Mouse (Mus musculus): ENCODE data around the gene Grik5. TPM values are rescaled to one million over a fixed set of nuclear protein-coding genes. Genes with fewer than 3 reads are reported as not detected.

Grik5 gene
- 0.69 and 0.76 TPM in 2 replicates for polyA plus RNA-seq (2015; fragmentation: Nextera tagmentation; extraction: Ambion mirVana)

DNA sequence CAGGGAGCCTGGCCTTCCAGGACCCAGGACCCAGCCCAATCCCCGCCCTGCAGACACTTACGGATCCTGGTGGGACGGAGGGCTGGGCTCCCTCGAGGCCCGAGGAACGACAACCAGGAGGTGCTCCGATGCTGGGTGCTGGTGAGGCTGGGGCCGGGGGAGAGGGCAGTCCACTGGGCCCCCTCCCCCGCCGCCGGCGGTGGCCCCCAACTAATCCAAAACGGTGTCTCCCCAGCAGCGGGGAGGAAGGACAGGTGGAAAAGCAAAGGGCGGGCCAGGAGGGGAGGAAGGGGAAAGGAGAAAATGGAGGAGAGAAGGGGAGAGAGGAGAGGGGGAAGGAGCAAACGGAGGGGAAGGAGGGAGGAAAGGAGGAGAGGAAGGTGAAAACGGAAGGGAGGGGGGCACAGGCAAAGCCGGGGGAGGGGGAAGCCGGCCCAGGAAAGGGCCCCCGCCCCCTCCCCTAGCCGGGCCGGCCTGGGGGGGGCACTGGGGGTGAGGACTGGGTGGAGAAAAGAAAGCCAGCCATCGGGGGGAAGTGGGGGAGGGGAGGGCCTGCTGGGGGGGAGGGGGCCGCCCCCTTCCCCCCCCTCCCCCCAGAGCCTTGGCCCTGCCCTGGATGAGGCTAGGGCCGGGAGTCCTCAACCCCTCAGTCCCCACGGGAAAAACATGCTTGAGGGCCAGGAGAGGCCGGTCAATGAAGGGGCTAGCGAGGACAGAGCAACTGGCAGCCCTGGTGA, at the start of gene Grik5, which contains the start of gene Zfp574:
Gene Grik5 (minus strand): TSS at position 368 of the 737 bp plus-strand sequence.
Gene Zfp574 (plus strand): TSS at position 589 of the 737 bp plus-strand sequence.
- Histone ChIP-seq H3K4me1 (ENCODE audit: insufficient read depth) (peaks cover 36% of the 10 kb centered on the region), H3K4me2 (ENCODE audit: low read depth, low read length) (peak within 1 kb of the TSS; percentile 78), H3K27me3 (ENCODE audit: insufficient read depth, low read length) (no peaks in the 10 kb centered on the region), H3K36me3 (replicated peaks; ENCODE audit: insufficient read depth, low read length) (no peaks in the 10 kb centered on the region), H3K4me3 (ENCODE audit: low read depth, low read length) (peak within 1 kb of the TSS; percentile 47), H3K9ac (replicated peaks) (peak within 1 kb of the TSS; percentile 65), H3K9me3 (ENCODE audit: low read length) (no peaks in the 10 kb centered on the region), H3K27ac (ENCODE audit: low read depth) (no peak within 1 kb of the TSS)
- TF ChIP-seq EP300 (IDR thresholded peaks at IDR 0.05; ENCODE audit: low read depth) = no peak
- ATAC-seq (no peak), DNase-seq (no peak)
- WGBS (ENCODE audit: insufficient replicate concordance) = 4% methylated on average over 21 of the region's 28 CpGs

GRCm38 (mm10) chr7:25121240-25121786, 49.2 kb upstream of the Grik5 start:
- ATAC-seq = no peak
- H3K27ac ChIP-seq (ENCODE audit: low read depth) = no peak overlapping the region
- DNase-seq = no peak
- H3K4me2 ChIP-seq (ENCODE audit: low read depth, low read length) = no peak overlapping the region
- TF ChIP-seq CTCF (IDR thresholded peaks at IDR 0.05; ENCODE audit: low read depth) (no peak), EP300 (IDR thresholded peaks at IDR 0.05; ENCODE audit: low read depth) (no peak)
- no peaks in the 10 kb centered on the region for H3K27me3 ChIP-seq (ENCODE audit: insufficient read depth, low read length)
- no peaks in the 10 kb centered on the region for H3K36me3 ChIP-seq (replicated peaks; ENCODE audit: insufficient read depth, low read length)
- no peaks in the 10 kb centered on the region; the same call in 1 of the 2 replicates for H3K4me1 ChIP-seq (ENCODE audit: insufficient read depth)
- no peaks in the 10 kb centered on the region for H3K9me3 ChIP-seq (ENCODE audit: low read length)
- WGBS (ENCODE audit: insufficient replicate concordance) = 70% methylated on average over 13 of the region's 13 CpGs
- no peak overlapping the region for H3K4me3 ChIP-seq (ENCODE audit: low read depth, low read length)
- H3K9ac ChIP-seq (replicated peaks) = no peak overlapping the region

DNA sequence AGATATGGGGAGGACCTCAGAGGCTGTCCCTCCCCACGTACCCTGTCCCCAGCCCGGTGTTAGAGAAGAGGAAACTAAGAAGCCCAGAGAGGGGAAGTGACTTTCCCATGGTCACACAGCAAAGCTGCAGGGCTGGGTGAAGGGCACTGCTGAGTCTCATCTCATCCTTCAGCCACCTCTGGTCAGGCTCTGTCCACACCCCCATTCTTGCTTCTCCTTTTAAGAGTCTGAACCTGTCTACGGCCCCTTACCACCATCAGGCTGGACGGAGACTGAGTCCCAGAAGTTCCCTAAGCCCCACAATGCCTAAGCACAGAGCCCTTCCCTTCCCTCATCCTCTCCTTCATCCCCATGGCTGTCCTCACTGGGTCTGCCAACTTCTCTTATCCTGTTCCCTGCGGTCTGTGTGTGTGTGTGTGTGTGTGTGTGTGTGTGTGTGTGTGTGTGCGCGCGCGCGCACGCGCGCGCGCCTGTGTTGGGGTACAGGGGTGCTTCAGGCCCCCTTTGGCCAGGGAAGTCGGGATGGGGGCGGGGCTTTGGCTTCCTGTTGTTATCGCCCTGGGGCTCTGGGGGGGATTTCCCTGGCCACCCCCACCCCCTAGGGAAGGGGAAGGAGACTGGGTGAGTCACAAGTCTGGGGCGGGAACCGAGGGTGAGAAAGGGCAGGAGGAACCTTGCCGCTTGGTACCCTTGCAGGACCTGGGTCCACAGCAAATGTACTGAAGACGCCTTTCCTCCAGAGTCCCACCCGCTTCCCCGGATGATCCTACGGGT, 48.1 kb upstream of the Grik5 start:
- peak overlapping the region; percentile 26 for H3K4me2 ChIP-seq (ENCODE audit: low read depth, low read length)
- no peak overlapping the region for H3K4me3 ChIP-seq (ENCODE audit: low read depth, low read length)
- H3K27me3 ChIP-seq (ENCODE audit: insufficient read depth, low read length) = no peaks in the 10 kb centered on the region
- ATAC-seq = peak; percentile 68
- H3K4me1 ChIP-seq (ENCODE audit: insufficient read depth) = no peaks in the 10 kb centered on the region; the same call in 1 of the 2 replicates
- H3K9me3 ChIP-seq (ENCODE audit: low read length) = no peaks in the 10 kb centered on the region
- no peak for TF ChIP-seq CTCF (IDR thresholded peaks at IDR 0.05; ENCODE audit: low read depth)
- TF ChIP-seq EP300 (IDR thresholded peaks at IDR 0.05; ENCODE audit: low read depth) = no peak
- WGBS (ENCODE audit: insufficient replicate concordance) = 31% methylated on average over 24 of the region's 25 CpGs
- H3K9ac ChIP-seq (replicated peaks) = no peak overlapping the region
- peak; percentile 67 for DNase-seq
- H3K27ac ChIP-seq (ENCODE audit: low read depth) = no peak overlapping the region
- H3K36me3 ChIP-seq (replicated peaks; ENCODE audit: insufficient read depth, low read length) = no peaks in the 10 kb centered on the region

- H3K4me3 ChIP-seq (ENCODE audit: low read depth, low read length) = no peak overlapping the region
- TF ChIP-seq CTCF (IDR thresholded peaks at IDR 0.05; ENCODE audit: low read depth) (no peak), EP300 (IDR thresholded peaks at IDR 0.05; ENCODE audit: low read depth) (no peak)
- WGBS (ENCODE audit: insufficient replicate concordance) = 74% methylated on average over 16 of the region's 16 CpGs
Measured at GRCm38 (mm10) chr7:25112956-25113603, 40.9 kb upstream of the Grik5 start.

GRCm38 (mm10) chr7:25112178-25112955, 40.2 kb upstream of the Grik5 start:
- H3K36me3 ChIP-seq (replicated peaks; ENCODE audit: insufficient read depth, low read length) = no peaks in the 10 kb centered on the region
- H3K27ac ChIP-seq (ENCODE audit: low read depth) = no peak overlapping the region
- H3K4me1 ChIP-seq (ENCODE audit: insufficient read depth) = no peaks in the 10 kb centered on the region
- H3K9ac ChIP-seq (replicated peaks) = no peak overlapping the region
- TF ChIP-seq EP300 (IDR thresholded peaks at IDR 0.05; ENCODE audit: low read depth) (no peak), CTCF (IDR thresholded peaks at IDR 0.05; ENCODE audit: low read depth) (no peak)
- WGBS (ENCODE audit: insufficient replicate concordance) = 75% methylated on average over 17 of the region's 17 CpGs
- no peaks in the 10 kb centered on the region for H3K27me3 ChIP-seq (ENCODE audit: insufficient read depth, low read length)
- DNase-seq (no peak), ATAC-seq (0 out of 2 replicates have a peak, but pooled peaks have one; percentile 21)
- no peak overlapping the region for H3K4me2 ChIP-seq (ENCODE audit: low read depth, low read length)
- H3K9me3 ChIP-seq (ENCODE audit: low read length) = no peaks in the 10 kb centered on the region
- no peak overlapping the region for H3K4me3 ChIP-seq (ENCODE audit: low read depth, low read length)

More at GRCm38 (mm10) chr7:25112956-25113603, 40.9 kb upstream of the Grik5 start:
- H3K4me1 ChIP-seq (ENCODE audit: insufficient read depth) = no peaks in the 10 kb centered on the region
- no peak for DNase-seq
- no peak overlapping the region for H3K9ac ChIP-seq (replicated peaks)
- no peaks in the 10 kb centered on the region for H3K9me3 ChIP-seq (ENCODE audit: low read length)
- no peak overlapping the region for H3K4me2 ChIP-seq (ENCODE audit: low read depth, low read length)
- H3K27ac ChIP-seq (ENCODE audit: low read depth) = no peak overlapping the region
- no peaks in the 10 kb centered on the region for H3K36me3 ChIP-seq (replicated peaks; ENCODE audit: insufficient read depth, low read length)
- ATAC-seq = no peak
- H3K27me3 ChIP-seq (ENCODE audit: insufficient read depth, low read length) = no peaks in the 10 kb centered on the region

Data from liver, postnatal 0 days (tissue).